Mouse (Mus musculus): ENCODE results near the gene Ecm2.

DNA sequence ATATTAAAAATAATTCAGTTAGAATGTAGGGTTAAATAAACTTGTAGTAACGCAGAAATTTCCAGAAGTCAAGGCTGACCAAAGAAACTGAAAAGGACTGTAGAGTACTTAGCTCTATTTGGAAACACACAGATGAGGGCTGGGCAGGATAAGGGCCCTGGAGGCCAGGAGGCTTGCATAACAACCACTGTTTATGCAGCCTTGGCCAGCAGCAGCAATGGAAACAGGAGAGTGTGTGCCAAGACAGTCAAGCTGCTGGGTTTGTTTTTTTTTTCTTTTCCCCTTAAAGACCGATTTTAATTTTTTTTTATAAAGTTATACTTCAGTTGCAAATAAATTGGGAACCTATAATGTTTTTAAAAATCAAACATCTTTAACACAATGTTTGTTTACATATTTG is 24.6 kb upstream of the Ecm2 start:
- TF ChIP-seq POLR2A (IDR thresholded peaks at IDR 0.05; ENCODE audit: low read depth, low read length) = no peak
- TF ChIP-seq CTCF (IDR thresholded peaks at IDR 0.05; ENCODE audit: extremely low read depth, insufficient read length, insufficient replicate concordance, low read depth, low read length) = no peak

Measured in small intestine, adult 2 months (tissue).